Mouse (Mus musculus): ENCODE measurements around the gene Eps8. TPM values are rescaled to one million over a fixed set of nuclear protein-coding genes. Genes with fewer than 3 reads are reported as not detected.

Gene Eps8
- polyA plus RNA-seq, 1 experiment from 2014 or later: 6.7 TPM

DNA sequence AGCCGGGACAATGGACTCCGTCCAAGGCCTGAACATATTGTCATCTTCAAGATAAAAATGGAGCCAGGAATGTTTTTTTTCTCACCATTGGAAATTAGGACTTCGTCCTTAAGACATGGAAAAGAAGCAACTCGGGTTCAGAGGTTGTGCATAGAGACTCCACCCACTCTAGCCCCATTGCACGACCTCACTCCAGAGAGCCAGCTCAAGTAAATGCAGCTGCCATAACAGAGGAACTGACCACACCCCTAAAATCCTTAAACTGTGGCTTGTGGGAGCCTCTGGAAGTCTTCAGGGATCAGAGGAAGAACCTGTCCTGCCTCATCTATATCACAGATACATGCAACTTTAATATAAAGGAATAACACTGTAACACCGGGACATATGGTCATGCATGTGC is 155.9 kb downstream of the Eps8 start:
- H3K9ac ChIP-seq: no peak overlapping the region
- no peaks in the 10 kb centered on the region for H3K4me1 ChIP-seq
- H3K9me3 ChIP-seq (replicated peaks): no peaks in the 10 kb centered on the region
- no peaks in the 10 kb centered on the region for H3K27me3 ChIP-seq
- 83% methylated on average over 6 of the region's 6 CpGs for WGBS
- H3K4me2 ChIP-seq: no peak overlapping the region
- no peak overlapping the region for H3K27ac ChIP-seq
- no peaks in the 10 kb centered on the region for H3K36me3 ChIP-seq (ENCODE audit: poor library complexity, severe bottlenecking)
- no peak for ATAC-seq
- no peak overlapping the region for H3K4me3 ChIP-seq

DNA sequence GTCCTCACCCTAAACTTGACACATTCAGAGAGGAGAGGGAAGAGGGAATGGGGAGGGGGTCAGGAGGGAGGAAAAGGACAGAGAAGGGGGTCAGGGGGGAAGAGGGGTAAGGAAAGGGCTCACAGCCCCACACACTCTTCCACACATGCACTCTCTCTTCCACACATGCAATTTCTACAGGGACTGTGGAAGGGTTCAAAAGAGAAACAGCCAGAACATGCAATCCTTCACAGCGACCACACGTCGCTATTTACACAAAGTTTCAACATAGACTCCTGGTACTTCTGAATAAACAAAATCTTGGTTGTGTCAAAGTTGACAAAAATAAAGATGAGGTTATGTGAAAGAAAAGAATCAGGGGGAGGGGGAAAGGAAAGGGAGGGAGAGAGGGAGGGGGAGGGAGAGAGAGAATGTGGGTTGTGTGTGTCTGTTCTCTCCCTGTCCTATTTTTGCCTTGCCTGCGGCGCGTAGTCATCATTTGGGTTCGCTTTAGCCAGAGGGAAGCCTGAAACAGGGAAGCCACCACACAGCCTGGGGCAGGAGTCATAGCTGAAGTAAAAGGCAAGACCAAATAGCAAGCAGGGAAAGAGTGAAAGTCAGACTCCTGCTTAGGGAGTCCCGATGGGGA is 157.4 kb downstream of the Eps8 start:
- Histone ChIP-seq H3K27ac (no peak overlapping the region), H3K36me3 (ENCODE audit: poor library complexity, severe bottlenecking) (no peaks in the 10 kb centered on the region), H3K9me3 (replicated peaks) (no peaks in the 10 kb centered on the region), H3K4me3 (no peak overlapping the region), H3K4me1 (no peaks in the 10 kb centered on the region), H3K9ac (no peak overlapping the region), H3K27me3 (no peaks in the 10 kb centered on the region), H3K4me2 (no peak overlapping the region)
- 87% methylated on average over 8 of the region's 8 CpGs for WGBS
- ATAC-seq: no peak

GRCm38 (mm10) chr6:137496562-137496961 is 158.1 kb downstream of the Eps8 start:
- no peaks in the 10 kb centered on the region for H3K4me1 ChIP-seq
- no peak overlapping the region for H3K27ac ChIP-seq
- no peak overlapping the region for H3K9ac ChIP-seq
- WGBS: 93% methylated on average over 2 of the region's 2 CpGs
- H3K4me3 ChIP-seq: no peak overlapping the region
- no peak overlapping the region for H3K4me2 ChIP-seq
- no peaks in the 10 kb centered on the region for H3K27me3 ChIP-seq
- no peak for ATAC-seq
- no peaks in the 10 kb centered on the region for H3K9me3 ChIP-seq (replicated peaks)
- no peaks in the 10 kb centered on the region for H3K36me3 ChIP-seq (ENCODE audit: poor library complexity, severe bottlenecking)

GRCm38 (mm10) chr6:137495233-137495632 is 159.4 kb downstream of the Eps8 start:
- H3K9ac ChIP-seq: no peak overlapping the region
- H3K4me2 ChIP-seq: no peak overlapping the region
- no peaks in the 10 kb centered on the region for H3K9me3 ChIP-seq (replicated peaks)
- no peaks in the 10 kb centered on the region for H3K27me3 ChIP-seq
- no peak overlapping the region for H3K27ac ChIP-seq
- H3K4me3 ChIP-seq: no peak overlapping the region
- H3K36me3 ChIP-seq (ENCODE audit: poor library complexity, severe bottlenecking): no peaks in the 10 kb centered on the region
- no peaks in the 10 kb centered on the region for H3K4me1 ChIP-seq
- 72% methylated on average over 6 of the region's 6 CpGs for WGBS
- ATAC-seq: no peak

- 53% methylated on average over 1 of the region's 1 CpGs for WGBS
- H3K9me3 ChIP-seq (replicated peaks): no peaks in the 10 kb centered on the region
- H3K4me1 ChIP-seq: no peaks in the 10 kb centered on the region
- H3K36me3 ChIP-seq (ENCODE audit: poor library complexity, severe bottlenecking): no peaks in the 10 kb centered on the region
- no peaks in the 10 kb centered on the region for H3K27me3 ChIP-seq
- no peak overlapping the region for H3K9ac ChIP-seq
- no peak overlapping the region for H3K4me3 ChIP-seq
- no peak overlapping the region for H3K4me2 ChIP-seq
- no peak overlapping the region for H3K27ac ChIP-seq
- ATAC-seq: no peak
These were observed 159.9 kb downstream of the Eps8 start for GRCm38 (mm10) chr6:137494801-137495200.

- ATAC-seq: no peak
- Histone ChIP-seq H3K4me1 (no peaks in the 10 kb centered on the region), H3K4me2 (no peak overlapping the region), H3K9me3 (replicated peaks) (no peaks in the 10 kb centered on the region), H3K27ac (no peak overlapping the region), H3K27me3 (no peaks in the 10 kb centered on the region), H3K9ac (no peak overlapping the region), H3K36me3 (ENCODE audit: poor library complexity, severe bottlenecking) (no peaks in the 10 kb centered on the region), H3K4me3 (no peak overlapping the region)
These were observed 160.6 kb downstream of the Eps8 start for GRCm38 (mm10) chr6:137494136-137494475.

- Histone ChIP-seq H3K4me1 (no peaks in the 10 kb centered on the region), H3K4me3 (no peak overlapping the region), H3K9ac (no peak overlapping the region), H3K36me3 (ENCODE audit: poor library complexity, severe bottlenecking) (no peaks in the 10 kb centered on the region), H3K27me3 (no peaks in the 10 kb centered on the region), H3K27ac (no peak overlapping the region), H3K4me2 (no peak overlapping the region), H3K9me3 (replicated peaks) (no peaks in the 10 kb centered on the region)
- no peak for ATAC-seq
- 82% methylated on average over 17 of the region's 17 CpGs for WGBS
These were observed 161.2 kb downstream of the Eps8 start for GRCm38 (mm10) chr6:137493211-137494135.

DNA sequence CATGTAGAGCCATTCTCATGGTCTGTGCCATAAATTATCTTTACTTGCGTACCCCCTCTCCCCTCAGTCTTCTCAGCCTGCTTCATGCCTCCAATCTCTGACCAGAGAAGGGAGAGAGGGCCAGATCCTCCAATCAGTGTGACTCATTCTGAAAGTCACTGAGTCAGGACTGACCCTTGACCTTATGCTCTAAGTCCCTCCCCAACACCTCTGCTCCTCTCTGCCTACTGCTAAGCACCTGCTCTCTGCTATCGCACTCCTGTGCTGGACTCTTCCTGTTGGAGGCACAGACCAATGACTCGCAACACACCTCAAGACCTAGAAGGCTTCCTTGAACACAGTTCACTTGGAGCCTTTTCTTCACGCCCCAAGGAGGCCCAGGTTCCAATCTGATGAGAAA is 162.1 kb downstream of the Eps8 start:
- Histone ChIP-seq H3K27ac (no peak overlapping the region), H3K9me3 (replicated peaks) (no peaks in the 10 kb centered on the region), H3K36me3 (ENCODE audit: poor library complexity, severe bottlenecking) (no peaks in the 10 kb centered on the region), H3K4me2 (no peak overlapping the region), H3K4me3 (no peak overlapping the region), H3K4me1 (no peaks in the 10 kb centered on the region), H3K9ac (no peak overlapping the region), H3K27me3 (no peaks in the 10 kb centered on the region)
- no peak for ATAC-seq
- 88% methylated on average over 4 of the region's 4 CpGs for WGBS

DNA sequence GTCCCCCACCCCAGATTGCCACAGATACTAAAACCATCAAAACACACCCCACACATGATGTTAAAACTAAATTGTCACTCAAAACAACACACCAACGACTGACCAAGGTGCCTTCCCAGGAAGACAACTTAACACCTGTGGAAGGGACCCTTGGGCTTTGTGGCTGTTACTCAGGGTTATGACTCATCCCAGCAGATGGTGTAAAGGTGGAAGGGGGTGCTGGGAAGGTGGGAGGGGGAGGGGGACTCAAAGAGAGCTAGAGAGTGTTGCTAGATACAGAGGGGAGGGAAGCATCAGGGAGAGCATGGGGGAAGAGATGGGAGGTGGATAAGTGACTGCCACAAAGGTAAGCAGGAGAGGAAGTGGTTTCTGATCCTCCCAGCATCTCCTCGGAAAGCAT is 163.0 kb downstream of the Eps8 start:
- no peak overlapping the region for H3K4me3 ChIP-seq
- no peaks in the 10 kb centered on the region for H3K4me1 ChIP-seq
- 80% methylated on average over 2 of the region's 2 CpGs for WGBS
- no peak overlapping the region for H3K9ac ChIP-seq
- no peak for ATAC-seq
- H3K36me3 ChIP-seq (ENCODE audit: poor library complexity, severe bottlenecking): no peaks in the 10 kb centered on the region
- H3K4me2 ChIP-seq: no peak overlapping the region
- H3K9me3 ChIP-seq (replicated peaks): no peaks in the 10 kb centered on the region
- no peaks in the 10 kb centered on the region for H3K27me3 ChIP-seq
- no peak overlapping the region for H3K27ac ChIP-seq

GRCm38 (mm10) chr6:137490115-137490514 is 164.6 kb downstream of the Eps8 start:
- Histone ChIP-seq H3K27ac (no peak overlapping the region), H3K4me1 (no peaks in the 10 kb centered on the region), H3K4me2 (no peak overlapping the region), H3K36me3 (ENCODE audit: poor library complexity, severe bottlenecking) (no peaks in the 10 kb centered on the region), H3K4me3 (no peak overlapping the region), H3K9me3 (replicated peaks) (no peaks in the 10 kb centered on the region), H3K27me3 (no peaks in the 10 kb centered on the region), H3K9ac (no peak overlapping the region)
- 93% methylated on average over 14 of the region's 14 CpGs for WGBS
- no peak for ATAC-seq

DNA sequence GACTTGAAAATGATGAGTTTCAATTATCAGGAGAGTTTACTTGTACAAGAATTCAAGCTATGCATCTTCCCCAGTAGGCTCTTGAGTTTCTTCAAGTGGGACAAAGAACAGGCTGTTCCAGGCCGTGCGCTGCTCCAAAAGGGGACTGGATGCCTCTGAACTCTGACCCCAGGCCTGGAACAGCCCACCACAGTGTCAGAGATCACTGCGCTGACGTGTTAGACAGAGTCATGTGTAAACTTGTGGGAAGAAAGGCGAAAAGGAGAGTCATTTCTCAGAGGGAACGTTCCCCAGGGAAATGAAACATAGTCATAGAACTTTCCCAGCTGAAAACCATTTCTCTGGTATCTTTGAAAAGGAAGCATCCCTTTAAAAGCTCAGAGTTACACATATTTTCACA is 167.2 kb downstream of the Eps8 start:
- Histone ChIP-seq H3K9ac (no peak overlapping the region), H3K9me3 (replicated peaks) (no peaks in the 10 kb centered on the region), H3K4me2 (no peak overlapping the region), H3K4me3 (no peak overlapping the region), H3K4me1 (no peaks in the 10 kb centered on the region), H3K27me3 (no peaks in the 10 kb centered on the region), H3K36me3 (ENCODE audit: poor library complexity, severe bottlenecking) (no peaks in the 10 kb centered on the region), H3K27ac (no peak overlapping the region)
- 75% methylated on average over 6 of the region's 6 CpGs for WGBS
- no peak for ATAC-seq

- Histone ChIP-seq H3K36me3 (ENCODE audit: poor library complexity, severe bottlenecking) (no peaks in the 10 kb centered on the region), H3K9ac (no peak overlapping the region), H3K4me2 (no peak overlapping the region), H3K4me3 (no peak overlapping the region), H3K27ac (no peak overlapping the region), H3K27me3 (no peaks in the 10 kb centered on the region), H3K9me3 (replicated peaks) (no peaks in the 10 kb centered on the region), H3K4me1 (no peaks in the 10 kb centered on the region)
- ATAC-seq: peak; percentile 48; the same call in 1 of the 2 replicates
- 50% methylated on average over 7 of the region's 7 CpGs for WGBS
These were observed 171.8 kb downstream of the Eps8 start for GRCm38 (mm10) chr6:137482891-137483290.
